Mouse (Mus musculus) C2C12 (cell line): Measurements from ENCODE around the gene Zmynd11.

Source experiments
- CEBPB ChIP-seq: IDR thresholded peaks from one replicate; pipeline ENCODE4 v1.6.1; 2011; ENCODE audit warnings: low read depth, mild to moderate bottlenecking, control low read depth, moderate library complexity
- CTCF ChIP-seq: IDR thresholded peaks from one replicate; pipeline ENCODE4 v1.5.1; 2011; ENCODE audit not compliant: control insufficient read depth, insufficient read depth, insufficient read length
- FOSL1 ChIP-seq: IDR thresholded peaks from one replicate; pipeline ENCODE4 v1.8.0; 2011; ENCODE audit warnings: mild to moderate bottlenecking, low read length; ENCODE audit not compliant: poor library complexity, insufficient read depth, severe bottlenecking
- MAX ChIP-seq: IDR thresholded peaks from one replicate; pipeline ENCODE4 v1.6.1; 2011; ENCODE audit warnings: mild to moderate bottlenecking, control low read depth
- MYOD1 ChIP-seq: IDR thresholded peaks from one replicate; pipeline ENCODE4 v1.6.1; 2011; ENCODE audit warnings: low read depth; ENCODE audit not compliant: control insufficient read depth, insufficient read length
- MYOG ChIP-seq: IDR thresholded peaks from one replicate; pipeline ENCODE4 v1.6.1; 2011; ENCODE audit not compliant: control insufficient read depth, insufficient read length; ENCODE audit errors: extremely low read depth
- USF1 ChIP-seq: IDR thresholded peaks from one replicate; pipeline ENCODE4 v1.6.1; 2011; ENCODE audit warnings: low read depth, mild to moderate bottlenecking, control low read depth, moderate library complexity

DNA sequence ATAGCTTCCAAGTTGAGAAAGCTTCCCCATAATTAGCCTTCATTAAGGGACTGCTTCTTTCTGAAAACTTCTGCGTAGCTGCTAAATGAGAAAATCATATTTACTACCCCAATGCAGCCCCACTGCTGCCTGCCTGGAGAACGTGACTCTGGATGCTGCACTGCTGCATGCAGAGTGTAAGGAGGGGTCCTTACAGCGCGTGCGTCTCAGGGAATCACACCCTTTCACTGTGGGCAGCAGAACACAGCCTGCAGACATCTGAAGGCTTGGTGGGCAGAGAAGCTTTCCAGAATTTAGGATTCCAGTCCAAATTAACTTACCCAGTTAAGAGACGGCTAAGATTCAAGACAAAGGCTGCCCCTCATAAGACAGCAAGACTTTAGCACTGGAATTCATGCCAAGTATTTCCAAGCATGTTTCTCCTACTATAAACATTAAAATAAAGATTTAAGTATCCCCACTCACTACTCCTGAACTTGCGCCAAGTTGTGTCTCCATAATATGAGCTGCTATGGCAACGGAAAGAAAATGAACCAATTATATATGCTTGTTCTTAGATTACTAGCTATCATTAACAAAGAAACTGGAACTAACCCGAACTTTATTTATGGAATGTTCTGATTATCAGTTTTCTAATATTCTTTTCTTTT is 7.2 kb downstream of the Zmynd11 start:
- no peak for TF ChIP-seq CTCF
- no peak for TF ChIP-seq USF1
- no peak for TF ChIP-seq MYOD1
- TF ChIP-seq MYOG, result no peak
- no peak for TF ChIP-seq FOSL1
- TF ChIP-seq CEBPB, result no peak
- no peak for TF ChIP-seq MAX
